Mouse (Mus musculus) heart, postnatal 0 days (tissue): ENCODE data around the gene Pde7b. TPM values are rescaled to one million over a fixed set of nuclear protein-coding genes. Genes with fewer than 3 reads are reported as not detected.

Source experiments
- ATAC-seq: fragments of 200-750 bp; cut with Nextera tagmentation; 2 replicates; pipeline ENCODE4 v1.8.0; 2017; ENCODE audit warnings: low read depth, moderate number of reproducible peaks, moderate library complexity; ENCODE audit not compliant: insufficient read depth
- DNase-seq: peaks from one replicate; pipeline ENCODE4 v3.0.0-alpha.2; 2016; ENCODE audit warnings: low spot score
- H3K27ac ChIP-seq: fragments of 300-500 bp; sonication (generic); 2 replicates; pipeline ENCODE4 v1.5.1; 2014; ENCODE audit warnings: low read depth, mild to moderate bottlenecking
- H3K27me3 ChIP-seq: fragments of 300-500 bp; sonication (generic); 2 replicates; pipeline ENCODE4 v1.6.1; 2014; ENCODE audit warnings: low read length, mixed read lengths; ENCODE audit not compliant: control insufficient read depth, insufficient read depth
- H3K36me3 ChIP-seq: fragments of 300-500 bp; sonication (generic); replicated peaks from 2 replicates; pipeline ENCODE4 v1.6.1; 2014; ENCODE audit warnings: low read length, mixed read lengths; ENCODE audit not compliant: control insufficient read depth, insufficient read depth
- H3K4me1 ChIP-seq: fragments of 300-500 bp; sonication (generic); 2 replicates; pipeline ENCODE4 v1.6.1; 2014; ENCODE audit warnings: antibody characterized with exemption; ENCODE audit not compliant: control insufficient read depth, insufficient read depth
- H3K4me2 ChIP-seq: fragments of 300-500 bp; sonication (generic); 2 replicates; pipeline ENCODE4 v1.6.1; 2014; ENCODE audit warnings: low read depth, mild to moderate bottlenecking, low read length, moderate library complexity
- H3K4me3 ChIP-seq: fragments of 300-500 bp; sonication (generic); 2 replicates; pipeline ENCODE4 v1.5.1; 2014; ENCODE audit warnings: low read depth, low read length
- H3K9ac ChIP-seq: fragments of 300-500 bp; sonication (generic); replicated peaks from 2 replicates; pipeline ENCODE4 v1.6.1; 2014; ENCODE audit warnings: low read depth, low read length, mixed read lengths
- H3K9me3 ChIP-seq: fragments of 300-500 bp; sonication (generic); replicated peaks from 2 replicates; pipeline ENCODE4 v1.6.1; 2016; ENCODE audit warnings: low read length; ENCODE audit not compliant: control insufficient read depth
- CTCF ChIP-seq: IDR thresholded peaks from 2 replicates; pipeline ENCODE4 v1.5.1; 2016; ENCODE audit warnings: antibody characterized with exemption, control low read depth, low read depth
- EP300 ChIP-seq: IDR thresholded peaks from 2 replicates; pipeline ENCODE4 v1.6.1; 2016; ENCODE audit warnings: antibody characterized with exemption, low read depth
- WGBS: fragments of 180-500 bp; shearing (Covaris S2); extraction: QIAGEN DNeasy Blood & Tissue Kit; methylation state at CpG from one replicate; pipeline ENCODE4 v1.1.7; 2014; 5-methylcytosine and 5-hydroxymethylcytosine counted together
- polyA plus RNA-seq: library from polyadenylated mRNA; unstranded; fragments of >200 nt; fragmentation: Nextera tagmentation; extraction: Ambion mirVana; gene quantifications from 2 replicates; pipeline ENCODE4 v1.2.1, GENCODE M21; 2015
- total RNA-seq: library from RNA; depleted of rRNA; stranded (reverse); fragments of >200 nt; gene quantifications from 2 replicates; pipeline ENCODE4 v1.2.3, GENCODE M21; 2014; ENCODE audit warnings: low replicate concordance

Pde7b gene
- total and polyA plus RNA-seq, 2 experiments from 2014 or later: 5.0 to 11.8 TPM

GRCm38 (mm10) chr10:20408336-20408735, 316.5 kb downstream of the Pde7b start:
- Histone ChIP-seq H3K4me1 (no peaks in the 10 kb centered on the region), H3K9ac (no peak overlapping the region), H3K27ac (peak overlapping the region; percentile 75), H3K4me2 (no peak overlapping the region), H3K4me3 (no peak overlapping the region), H3K27me3 (no peaks in the 10 kb centered on the region), H3K9me3 (0 out of 2 replicates have a peak, but pooled peaks cover 2% of the 10 kb centered on the region), H3K36me3 (0 out of 2 replicates have a peak, but pooled peaks cover 4% of the 10 kb centered on the region)
- WGBS: 26% methylated on average over 3 of the region's 3 CpGs
- TF ChIP-seq EP300 (no peak), CTCF (no peak)
- DNase-seq (peak; percentile 60), ATAC-seq (no peak)

GRCm38 (mm10) chr10:20405471-20405870, 319.4 kb downstream of the Pde7b start:
- Histone ChIP-seq H3K27me3 (no peaks in the 10 kb centered on the region), H3K4me2 (no peak overlapping the region), H3K27ac (no peak overlapping the region), H3K4me1 (no peaks in the 10 kb centered on the region), H3K9me3 (no peaks in the 10 kb centered on the region), H3K36me3 (no peaks in the 10 kb centered on the region), H3K9ac (no peak overlapping the region), H3K4me3 (no peak overlapping the region)
- no peak for TF ChIP-seq EP300
- peak; percentile 99 for TF ChIP-seq CTCF
- WGBS: 64% methylated on average over 2 of the region's 2 CpGs
- ATAC-seq (peak; percentile 57), DNase-seq (peak; percentile 80)

- Histone ChIP-seq H3K27ac (no peak overlapping the region), H3K4me3 (no peak overlapping the region), H3K36me3 (no peaks in the 10 kb centered on the region), H3K9ac (no peak overlapping the region), H3K27me3 (no peaks in the 10 kb centered on the region), H3K4me2 (no peak overlapping the region), H3K9me3 (no peaks in the 10 kb centered on the region), H3K4me1 (no peaks in the 10 kb centered on the region)
- DNase-seq (no peak), ATAC-seq (no peak)
- TF ChIP-seq EP300: no peak
- TF ChIP-seq CTCF: no peak
- 76% methylated on average over 5 of the region's 5 CpGs for WGBS
Measured at GRCm38 (mm10) chr10:20402941-20403340, 321.9 kb downstream of the Pde7b start.

DNA sequence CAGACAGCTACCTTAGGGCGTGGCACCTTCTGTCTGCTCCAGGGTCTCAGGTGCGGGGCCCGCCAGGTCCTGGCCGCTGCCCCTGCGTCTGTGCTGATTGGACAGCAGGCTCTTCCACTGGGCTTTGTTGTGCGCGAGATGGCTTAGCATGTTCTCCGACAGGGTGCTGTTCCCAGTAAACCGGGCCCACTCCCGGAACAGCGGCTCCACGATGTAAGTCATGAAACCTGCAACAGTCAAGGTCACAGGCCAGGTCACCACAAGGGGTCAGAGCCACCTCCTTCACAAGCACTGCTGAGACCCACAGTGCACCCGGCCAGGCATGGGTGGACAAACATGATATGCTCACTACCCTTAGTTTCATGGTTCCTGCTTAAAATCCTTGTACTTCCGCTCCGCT, 324.5 kb downstream of the Pde7b start:
- Histone ChIP-seq H3K9me3 (no peaks in the 10 kb centered on the region), H3K4me3 (no peak overlapping the region), H3K27ac (no peak overlapping the region), H3K27me3 (no peaks in the 10 kb centered on the region), H3K36me3 (no peaks in the 10 kb centered on the region), H3K9ac (no peak overlapping the region), H3K4me1 (no peaks in the 10 kb centered on the region), H3K4me2 (no peak overlapping the region)
- ATAC-seq (no peak), DNase-seq (no peak)
- 76% methylated on average over 15 of the region's 15 CpGs for WGBS
- no peak for TF ChIP-seq CTCF
- no peak for TF ChIP-seq EP300

- TF ChIP-seq CTCF (no peak), EP300 (no peak)
- no peak overlapping the region for H3K9ac ChIP-seq
- H3K27ac ChIP-seq: peak overlapping the region; percentile 31; the same call in 1 of the 2 replicates
- DNase-seq: no peak
- 61% methylated on average over 12 of the region's 12 CpGs for WGBS
- no peak for ATAC-seq
- H3K4me1 ChIP-seq: no peaks in the 10 kb centered on the region
- H3K4me3 ChIP-seq: peak overlapping the region; percentile 3; the same call in 1 of the 2 replicates
- no peaks in the 10 kb centered on the region for H3K27me3 ChIP-seq
- H3K9me3 ChIP-seq: no peaks in the 10 kb centered on the region
- no peaks in the 10 kb centered on the region for H3K36me3 ChIP-seq
- H3K4me2 ChIP-seq: peak overlapping the region; percentile 15
Measured at GRCm38 (mm10) chr10:20398641-20399390, 326.1 kb downstream of the Pde7b start.
